Mouse (Mus musculus) C2C12 (cell line): ENCODE data around the gene Pla2g4e.

Source experiments
- CEBPB ChIP-seq: IDR thresholded peaks from one replicate; pipeline ENCODE4 v1.6.1; 2011; ENCODE audit warnings: low read depth, mild to moderate bottlenecking, control low read depth, moderate library complexity
- CTCF ChIP-seq: IDR thresholded peaks from one replicate; pipeline ENCODE4 v1.5.1; 2011; ENCODE audit not compliant: control insufficient read depth, insufficient read depth, insufficient read length
- FOSL1 ChIP-seq: IDR thresholded peaks from one replicate; pipeline ENCODE4 v1.8.0; 2011; ENCODE audit warnings: mild to moderate bottlenecking, low read length; ENCODE audit not compliant: poor library complexity, insufficient read depth, severe bottlenecking
- USF1 ChIP-seq: IDR thresholded peaks from one replicate; pipeline ENCODE4 v1.6.1; 2011; ENCODE audit warnings: low read depth, mild to moderate bottlenecking, control low read depth, moderate library complexity

DNA sequence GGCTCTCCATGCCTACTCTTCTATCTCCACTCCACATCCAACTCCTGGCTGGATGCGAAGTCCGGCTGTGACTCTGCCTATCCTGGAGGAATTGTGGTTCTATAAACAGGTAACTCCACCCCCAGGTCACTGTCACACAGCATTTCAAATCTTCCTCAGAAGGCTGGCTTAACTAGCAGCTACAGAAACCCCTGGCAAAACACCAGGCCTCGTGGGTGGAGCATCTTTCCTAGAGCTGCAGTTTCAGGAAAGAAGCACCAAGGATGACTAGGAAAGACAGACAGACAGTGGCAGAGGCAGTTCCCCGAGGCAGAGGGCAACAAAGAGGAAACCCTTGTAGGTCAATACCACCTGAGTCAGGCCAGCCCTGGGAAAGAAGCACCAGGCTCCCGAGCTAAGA, 43.9 kb upstream of the Pla2g4e start, which contains the start of gene Pla2g4d:
- TF ChIP-seq CTCF = no peak
- no peak for TF ChIP-seq CEBPB
- no peak for TF ChIP-seq USF1
- TF ChIP-seq FOSL1 = no peak
